Mouse (Mus musculus) hindbrain, postnatal 0 days (tissue): ENCODE data around the gene Muc4. TPM values are rescaled to one million over a fixed set of nuclear protein-coding genes. Genes with fewer than 3 reads are reported as not detected.

Experiments used
- ATAC-seq: fragments of 200-750 bp; cut with Nextera tagmentation; 2 replicates; pipeline ENCODE4 v1.8.0; 2017; ENCODE audit warnings: mild to moderate bottlenecking, moderate TSS enrichment, moderate library complexity
- DNase-seq: peaks from one replicate; pipeline ENCODE4 v3.0.0-alpha.2; 2015; ENCODE audit warnings: low spot score
- H3K27ac ChIP-seq: fragments of 300-500 bp; sonication (generic); 2 replicates; pipeline ENCODE4 v1.5.1; 2014; ENCODE audit warnings: mild to moderate bottlenecking
- H3K27me3 ChIP-seq: fragments of 300-500 bp; sonication (generic); 2 replicates; pipeline ENCODE4 v1.6.1; 2014; ENCODE audit warnings: low read length, mixed read lengths; ENCODE audit not compliant: insufficient read depth
- H3K36me3 ChIP-seq: fragments of 300-500 bp; sonication (generic); 2 replicates; pipeline ENCODE4 v1.6.1; 2014; ENCODE audit warnings: low read length, mixed read lengths; ENCODE audit not compliant: insufficient read depth
- H3K4me1 ChIP-seq: fragments of 300-500 bp; sonication (generic); 2 replicates; pipeline ENCODE4 v1.6.1; 2014; ENCODE audit warnings: antibody characterized with exemption, low read length, mixed read lengths; ENCODE audit not compliant: insufficient read depth
- H3K4me2 ChIP-seq: fragments of 300-500 bp; sonication (generic); 2 replicates; pipeline ENCODE4 v1.6.1; 2014; ENCODE audit warnings: low read depth, mild to moderate bottlenecking, low read length, moderate library complexity, mixed read lengths
- H3K4me3 ChIP-seq: fragments of 300-500 bp; sonication (generic); 2 replicates; pipeline ENCODE4 v1.5.1; 2014; ENCODE audit warnings: low read length
- H3K9ac ChIP-seq: fragments of 300-500 bp; sonication (generic); replicated peaks from 2 replicates; pipeline ENCODE4 v1.6.1; 2014; ENCODE audit warnings: mild to moderate bottlenecking, low read length, moderate library complexity, mixed read lengths
- H3K9me3 ChIP-seq: fragments of 300-500 bp; sonication (generic); 2 replicates; pipeline ENCODE4 v1.6.1; 2016; ENCODE audit warnings: low read length, mixed read lengths
- CTCF ChIP-seq: IDR thresholded peaks from 2 replicates; pipeline ENCODE4 v1.5.1; 2016; ENCODE audit warnings: antibody characterized with exemption, control low read depth, low read depth
- WGBS: fragments of 180-500 bp; shearing (Covaris S2); extraction: QIAGEN DNeasy Blood & Tissue Kit; methylation state at CpG from one replicate; pipeline ENCODE4 v1.1.7; 2014; 5-methylcytosine and 5-hydroxymethylcytosine counted together
- polyA plus RNA-seq: library from polyadenylated mRNA; unstranded; fragments of >200 nt; fragmentation: Nextera tagmentation; extraction: Ambion mirVana; gene quantifications from 2 replicates; pipeline ENCODE4 v1.2.1, GENCODE M21; 2015
- total RNA-seq: library from RNA; depleted of rRNA; stranded (reverse); fragments of >200 nt; gene quantifications from 2 replicates; pipeline ENCODE4 v1.2.3, GENCODE M21; 2014; rRNA removed

Gene Muc4
- total and polyA plus RNA-seq, 2 experiments from 2014 or later, result not detected

GRCm38 (mm10) chr16:32822450-32822827, 86.8 kb downstream of the Muc4 start:
- DNase-seq, result no peak
- TF ChIP-seq CTCF, result no peak
- H3K9ac ChIP-seq, result no peak overlapping the region
- H3K4me3 ChIP-seq, result no peak overlapping the region
- H3K36me3 ChIP-seq, result peaks cover 63% of the 10 kb centered on the region
- no peak overlapping the region for H3K4me2 ChIP-seq
- WGBS, result 85% methylated on average over 6 of the region's 6 CpGs
- ATAC-seq, result no peak
- H3K27ac ChIP-seq, result no peak overlapping the region
- no peaks in the 10 kb centered on the region for H3K4me1 ChIP-seq
- H3K9me3 ChIP-seq, result no peaks in the 10 kb centered on the region
- H3K27me3 ChIP-seq, result no peaks in the 10 kb centered on the region

GRCm38 (mm10) chr16:32822881-32823280, 87.2 kb downstream of the Muc4 start:
- Histone ChIP-seq H3K4me3 (no peak overlapping the region), H3K9ac (no peak overlapping the region), H3K27me3 (no peaks in the 10 kb centered on the region), H3K9me3 (no peaks in the 10 kb centered on the region), H3K4me1 (no peaks in the 10 kb centered on the region), H3K27ac (no peak overlapping the region), H3K36me3 (peaks cover 67% of the 10 kb centered on the region), H3K4me2 (no peak overlapping the region)
- WGBS, result 84% methylated on average over 5 of the region's 5 CpGs
- DNase-seq (no peak), ATAC-seq (no peak)
- no peak for TF ChIP-seq CTCF

- WGBS, result 90% methylated on average over 8 of the region's 8 CpGs
- TF ChIP-seq CTCF, result no peak
Measured at GRCm38 (mm10) chr16:32823487-32823886, 87.8 kb downstream of the Muc4 start.

DNA sequence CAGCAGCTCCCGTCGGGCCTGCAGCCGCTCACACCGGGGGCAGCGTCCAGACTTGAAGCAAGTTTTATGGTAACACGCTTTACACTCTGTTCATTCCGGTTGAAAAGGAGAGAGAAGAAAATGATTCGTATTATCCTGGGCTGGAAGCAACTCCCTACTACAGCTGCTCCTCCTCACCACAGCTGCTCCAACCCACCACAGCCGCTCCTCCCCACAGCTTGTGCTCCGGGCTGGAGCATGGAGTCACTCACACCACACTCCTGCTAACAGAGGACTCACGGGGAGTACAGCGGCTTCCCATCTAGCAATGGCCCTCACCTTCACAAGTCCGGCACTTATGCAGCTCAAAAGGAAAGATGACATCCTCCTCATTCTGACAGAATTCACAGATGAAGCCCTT, 88.4 kb downstream of the Muc4 start:
- H3K27ac ChIP-seq, result no peak overlapping the region
- DNase-seq (no peak), ATAC-seq (no peak)
- H3K27me3 ChIP-seq, result no peaks in the 10 kb centered on the region
- TF ChIP-seq CTCF, result no peak
- 96% methylated on average over 13 of the region's 13 CpGs for WGBS
- peaks cover 73% of the 10 kb centered on the region for H3K36me3 ChIP-seq
- no peaks in the 10 kb centered on the region for H3K4me1 ChIP-seq
- no peak overlapping the region for H3K4me3 ChIP-seq
- H3K9me3 ChIP-seq, result no peaks in the 10 kb centered on the region
- no peak overlapping the region for H3K4me2 ChIP-seq
- H3K9ac ChIP-seq, result no peak overlapping the region

More at GRCm38 (mm10) chr16:32823487-32823886, 87.8 kb downstream of the Muc4 start:
- no peaks in the 10 kb centered on the region for H3K9me3 ChIP-seq
- ATAC-seq (no peak), DNase-seq (no peak)
- peaks cover 68% of the 10 kb centered on the region for H3K36me3 ChIP-seq
- H3K4me2 ChIP-seq, result no peak overlapping the region
- H3K27ac ChIP-seq, result no peak overlapping the region
- H3K4me1 ChIP-seq, result no peaks in the 10 kb centered on the region
- no peak overlapping the region for H3K4me3 ChIP-seq
- H3K27me3 ChIP-seq, result no peaks in the 10 kb centered on the region
- no peak overlapping the region for H3K9ac ChIP-seq

DNA sequence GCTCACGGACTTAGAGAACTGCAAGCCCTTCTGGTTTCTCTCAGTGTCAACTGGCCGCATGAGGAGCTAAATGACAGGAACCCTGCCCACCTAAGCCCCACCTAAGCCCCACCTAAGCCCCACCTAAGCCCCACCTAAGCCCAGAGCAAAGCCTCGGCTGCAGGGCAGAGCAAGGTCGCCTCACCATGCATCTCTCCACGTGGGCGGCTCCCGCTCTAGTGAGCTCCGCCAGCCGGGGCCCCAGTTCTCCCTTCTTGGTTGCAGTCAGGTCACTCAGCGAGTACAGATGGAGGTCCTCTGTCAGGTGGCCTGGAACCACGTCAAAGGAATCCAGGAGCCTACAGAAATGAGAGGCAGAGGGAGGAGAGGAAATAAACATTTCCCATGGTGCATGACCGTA, 89.7 kb downstream of the Muc4 start:
- ATAC-seq, result no peak
- no peak overlapping the region for H3K27ac ChIP-seq
- no peak overlapping the region for H3K4me2 ChIP-seq
- H3K36me3 ChIP-seq, result peaks cover 80% of the 10 kb centered on the region
- no peak for DNase-seq
- WGBS, result 82% methylated on average over 12 of the region's 12 CpGs
- H3K4me3 ChIP-seq, result no peak overlapping the region
- no peaks in the 10 kb centered on the region for H3K9me3 ChIP-seq
- no peak for TF ChIP-seq CTCF
- no peak overlapping the region for H3K9ac ChIP-seq
- H3K27me3 ChIP-seq, result no peaks in the 10 kb centered on the region
- H3K4me1 ChIP-seq, result no peaks in the 10 kb centered on the region

DNA sequence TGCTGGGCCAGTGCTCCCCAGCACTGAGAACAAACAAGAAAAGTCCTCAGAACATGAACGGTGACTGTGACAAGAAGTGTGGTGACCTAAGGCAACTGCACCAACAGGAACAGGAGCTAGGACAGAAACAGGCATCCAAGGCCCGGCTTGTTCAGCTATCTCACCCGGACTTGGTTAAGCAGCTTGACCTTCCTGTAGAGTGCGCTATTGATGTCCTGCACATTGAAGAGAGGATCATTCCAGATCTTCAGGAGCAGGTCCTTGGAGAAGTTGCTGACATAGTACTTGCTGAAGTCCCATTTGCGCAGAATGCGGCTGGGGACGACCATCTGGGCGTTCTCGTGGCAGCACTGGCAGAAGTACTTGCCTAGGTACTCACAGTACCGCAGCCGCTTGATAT, 90.8 kb downstream of the Muc4 start:
- no peaks in the 10 kb centered on the region for H3K27me3 ChIP-seq
- H3K4me3 ChIP-seq, result no peak overlapping the region
- no peak overlapping the region for H3K27ac ChIP-seq
- 96% methylated on average over 11 of the region's 11 CpGs for WGBS
- no peaks in the 10 kb centered on the region for H3K9me3 ChIP-seq
- peaks cover 75% of the 10 kb centered on the region for H3K36me3 ChIP-seq
- no peaks in the 10 kb centered on the region for H3K4me1 ChIP-seq
- H3K9ac ChIP-seq, result no peak overlapping the region
- no peak overlapping the region for H3K4me2 ChIP-seq
- ATAC-seq (no peak), DNase-seq (no peak)
- no peak for TF ChIP-seq CTCF

- H3K4me2 ChIP-seq, result no peak overlapping the region
- H3K27me3 ChIP-seq, result no peaks in the 10 kb centered on the region
- 93% methylated on average over 11 of the region's 11 CpGs for WGBS
- no peak overlapping the region for H3K9ac ChIP-seq
- H3K4me3 ChIP-seq, result no peak overlapping the region
- TF ChIP-seq CTCF, result no peak
- H3K36me3 ChIP-seq, result peaks cover 52% of the 10 kb centered on the region
- ATAC-seq (no peak), DNase-seq (no peak)
- H3K27ac ChIP-seq, result no peak overlapping the region
- no peaks in the 10 kb centered on the region for H3K4me1 ChIP-seq
- no peaks in the 10 kb centered on the region for H3K9me3 ChIP-seq
Measured at GRCm38 (mm10) chr16:32829104-32829503, 93.4 kb downstream of the Muc4 start.

GRCm38 (mm10) chr16:32831501-32831900, 95.8 kb downstream of the Muc4 start:
- H3K36me3 ChIP-seq, result peaks cover 48% of the 10 kb centered on the region
- 90% methylated on average over 4 of the region's 4 CpGs for WGBS
- H3K9me3 ChIP-seq, result no peaks in the 10 kb centered on the region

More at GRCm38 (mm10) chr16:32831501-32831900, 95.8 kb downstream of the Muc4 start:
- ATAC-seq, result no peak
- Histone ChIP-seq H3K4me1 (no peaks in the 10 kb centered on the region), H3K27me3 (no peaks in the 10 kb centered on the region), H3K4me3 (no peak overlapping the region), H3K4me2 (no peak overlapping the region), H3K27ac (no peak overlapping the region), H3K9ac (no peak overlapping the region)
- no peak for TF ChIP-seq CTCF
- no peak for DNase-seq

Other genes with a start within 250 kb of the Muc4 start
- not detected in 2 replicates for gene Slc51a, start 248.0 kb upstream of the Muc4 start, total RNA-seq
- 0.16 TPM in 1 of 2 replicates, not detected in the other for gene Slc51a, start 248.0 kb upstream of the Muc4 start, polyA plus RNA-seq
- gene Zdhhc19, start 239.6 kb upstream of the Muc4 start, total RNA-seq, result not detected in 2 replicates
- 0.33 and 0.52 TPM in 2 replicates for gene Zdhhc19, start 239.6 kb upstream of the Muc4 start, polyA plus RNA-seq
- gene Tfrc, start 127.0 kb upstream of the Muc4 start, total RNA-seq, result 51.9 and 56.3 TPM in 2 replicates
- gene Tfrc, start 127.0 kb upstream of the Muc4 start, polyA plus RNA-seq, result 38.3 and 40.0 TPM in 2 replicates
- 78.2 and 90.5 TPM in 2 replicates for gene Tnk2, start 92.0 kb upstream of the Muc4 start, total RNA-seq
- 18.6 and 19.2 TPM in 2 replicates for gene Tnk2, start 92.0 kb upstream of the Muc4 start, polyA plus RNA-seq
- gene Muc20, start 61.5 kb downstream of the Muc4 start, total RNA-seq, result not detected in 2 replicates
- gene Muc20, start 61.5 kb downstream of the Muc4 start, polyA plus RNA-seq, result not detected in 2 replicates
- not detected in 2 replicates for gene Smbd1, start 74.6 kb downstream of the Muc4 start, total RNA-seq
- gene Smbd1, start 74.6 kb downstream of the Muc4 start, polyA plus RNA-seq, result not detected in 2 replicates
- gene Fyttd1, start 141.6 kb downstream of the Muc4 start, total RNA-seq, result 51.0 and 78.1 TPM in 2 replicates
- 120 and 127 TPM in 2 replicates for gene Fyttd1, start 141.6 kb downstream of the Muc4 start, polyA plus RNA-seq
- 74.2 and 89.7 TPM in 2 replicates for gene Rubcn, start 141.9 kb downstream of the Muc4 start, total RNA-seq
- gene Rubcn, start 141.9 kb downstream of the Muc4 start, polyA plus RNA-seq, result 21.6 and 21.7 TPM in 2 replicates
- gene Lrch3, start 178.2 kb downstream of the Muc4 start, total RNA-seq, result 28.0 and 44.3 TPM in 2 replicates
- 26.7 and 27.4 TPM in 2 replicates for gene Lrch3, start 178.2 kb downstream of the Muc4 start, polyA plus RNA-seq